Mouse (Mus musculus) forebrain, embryonic 10.5 days (tissue): ENCODE measurements around the gene Zmym3. TPM values are rescaled to one million over a fixed set of nuclear protein-coding genes. Genes with fewer than 3 reads are reported as not detected.

Experiments
- DNase-seq: peaks from one replicate; pipeline ENCODE4 v3.0.0-alpha.2; 2017; ENCODE audit warnings: low spot score; ENCODE audit errors: extremely low spot score
- H3K27ac ChIP-seq: fragments of 300-500 bp; sonication (generic); 2 replicates; pipeline ENCODE4 v1.5.1; 2016; ENCODE audit warnings: mild to moderate bottlenecking
- H3K27me3 ChIP-seq: fragments of 300-500 bp; sonication (generic); 2 replicates; pipeline ENCODE4 v1.6.1; 2016; ENCODE audit warnings: mild to moderate bottlenecking; ENCODE audit not compliant: poor library complexity, severe bottlenecking
- H3K36me3 ChIP-seq: fragments of 300-500 bp; sonication (generic); replicated peaks from 2 replicates; pipeline ENCODE4 v1.6.1; 2016; ENCODE audit warnings: mild to moderate bottlenecking, moderate library complexity
- H3K4me1 ChIP-seq: fragments of 300-500 bp; sonication (generic); 2 replicates; pipeline ENCODE4 v1.6.1; 2016
- H3K4me3 ChIP-seq: fragments of 300-500 bp; sonication (generic); 2 replicates; pipeline ENCODE4 v1.5.1; 2016; ENCODE audit warnings: mild to moderate bottlenecking, moderate library complexity
- H3K9me3 ChIP-seq: fragments of 300-500 bp; sonication (generic); 2 replicates; pipeline ENCODE4 v1.6.1; 2016; ENCODE audit warnings: mild to moderate bottlenecking, moderate library complexity
- WGBS: fragments of 180-500 bp; shearing (Covaris S2); methylation state at CpG from one replicate; pipeline ENCODE4 v1.1.7; 2016; 5-methylcytosine and 5-hydroxymethylcytosine counted together
- polyA plus RNA-seq: library from polyadenylated mRNA; unstranded; fragments of >200 nt; fragmentation: Nextera tagmentation; extraction: Ambion mirVana; gene quantifications from 2 replicates; pipeline ENCODE4 v1.2.1, GENCODE M21; 2016

Zmym3 gene
- 20.4 and 24.2 TPM in 2 replicates for polyA plus RNA-seq

GRCm38 (mm10) chrX:101420700-101421095 lies at the start of gene Zmym3:
Zmym3 (minus strand) TSS chrX:101420849.
- H3K36me3 ChIP-seq = peaks cover 12% of the 10 kb centered on the region
- H3K9me3 ChIP-seq = no peaks in the 10 kb centered on the region
- DNase-seq = no peak
- H3K27me3 ChIP-seq = peaks cover 52% of the 10 kb centered on the region
- H3K27ac ChIP-seq = peak within 1 kb of the TSS; percentile 86
- H3K4me1 ChIP-seq = peaks cover 24% of the 10 kb centered on the region
- H3K4me3 ChIP-seq = peak within 1 kb of the TSS; percentile 67
- WGBS = 26% methylated on average over 4 of the region's 4 CpGs

GRCm38 (mm10) chrX:101451591-101451990 lies 30.9 kb upstream of the Zmym3 start:
- no peak overlapping the region for H3K27ac ChIP-seq
- H3K9me3 ChIP-seq = no peaks in the 10 kb centered on the region
- peaks cover 86% of the 10 kb centered on the region for H3K36me3 ChIP-seq
- DNase-seq = no peak
- H3K4me3 ChIP-seq = no peak overlapping the region
- 88% methylated on average over 3 of the region's 3 CpGs for WGBS
- H3K27me3 ChIP-seq = peaks cover 57% of the 10 kb centered on the region
- H3K4me1 ChIP-seq = no peaks in the 10 kb centered on the region

- no peaks in the 10 kb centered on the region for H3K9me3 ChIP-seq
- no peak overlapping the region for H3K27ac ChIP-seq
- 79% methylated on average over 1 of the region's 1 CpGs for WGBS
- H3K27me3 ChIP-seq = peaks cover 61% of the 10 kb centered on the region
- peaks cover 90% of the 10 kb centered on the region for H3K36me3 ChIP-seq
- H3K4me3 ChIP-seq = no peak overlapping the region
- H3K4me1 ChIP-seq = no peaks in the 10 kb centered on the region
- no peak for DNase-seq
Observed at GRCm38 (mm10) chrX:101451147-101451546, 30.5 kb upstream of the Zmym3 start.

- Histone ChIP-seq H3K4me3 (no peak within 1 kb of the TSS), H3K36me3 (peaks cover 97% of the 10 kb centered on the region), H3K27ac (no peak within 1 kb of the TSS), H3K4me1 (no peaks in the 10 kb centered on the region), H3K27me3 (peaks cover 63% of the 10 kb centered on the region), H3K9me3 (no peaks in the 10 kb centered on the region)
- WGBS = 77% methylated on average over 4 of the region's 4 CpGs
- no peak for DNase-seq
Observed at GRCm38 (mm10) chrX:101448886-101449475, 28.3 kb upstream of the Zmym3 start, which contains the start of gene Itgb1bp2. Itgb1bp2 (plus strand) TSS chrX:101449088.

- H3K4me3 ChIP-seq = peak overlapping the region; percentile 69
- peaks cover 16% of the 10 kb centered on the region for H3K27me3 ChIP-seq
- H3K27ac ChIP-seq = peak overlapping the region; percentile 97
- H3K9me3 ChIP-seq = no peaks in the 10 kb centered on the region
- peaks cover 11% of the 10 kb centered on the region for H3K4me1 ChIP-seq
- no peak for DNase-seq
- H3K36me3 ChIP-seq = peaks cover 40% of the 10 kb centered on the region
- 29% methylated on average over 14 of the region's 14 CpGs for WGBS
Observed at GRCm38 (mm10) chrX:101429976-101430375, 9.3 kb upstream of the Zmym3 start.

- H3K4me1 ChIP-seq = peaks cover 11% of the 10 kb centered on the region
- H3K9me3 ChIP-seq = no peaks in the 10 kb centered on the region
- peak within 1 kb of the TSS; percentile 97 for H3K27ac ChIP-seq
- peaks cover 16% of the 10 kb centered on the region for H3K27me3 ChIP-seq
- 20% methylated on average over 51 of the region's 51 CpGs for WGBS
- DNase-seq = peak; percentile 86
- peak within 1 kb of the TSS; percentile 69 for H3K4me3 ChIP-seq
- H3K36me3 ChIP-seq = peaks cover 35% of the 10 kb centered on the region
Observed at GRCm38 (mm10) chrX:101429142-101429949, 8.7 kb upstream of the Zmym3 start, which contains the start of gene Nono. Nono (plus strand) TSS chrX:101429318.

- no peaks in the 10 kb centered on the region for H3K9me3 ChIP-seq
- 17% methylated on average over 7 of the region's 7 CpGs for WGBS
- peaks cover 11% of the 10 kb centered on the region for H3K4me1 ChIP-seq
- peak; percentile 19 for DNase-seq
- H3K27me3 ChIP-seq = peaks cover 16% of the 10 kb centered on the region
- peak overlapping the region; percentile 69 for H3K4me3 ChIP-seq
- H3K36me3 ChIP-seq = peaks cover 31% of the 10 kb centered on the region
- H3K27ac ChIP-seq = peak overlapping the region; percentile 97
Observed at GRCm38 (mm10) chrX:101428785-101429141, 8.1 kb upstream of the Zmym3 start.

GRCm38 (mm10) chrX:101427774-101428173 lies 7.1 kb upstream of the Zmym3 start:
- Histone ChIP-seq H3K36me3 (peaks cover 21% of the 10 kb centered on the region), H3K27me3 (peaks cover 16% of the 10 kb centered on the region), H3K9me3 (no peaks in the 10 kb centered on the region), H3K4me1 (peaks cover 11% of the 10 kb centered on the region), H3K4me3 (no peak overlapping the region), H3K27ac (no peak overlapping the region)
- WGBS = 6% methylated on average over 1 of the region's 1 CpGs
- DNase-seq = peak; percentile 16

- Histone ChIP-seq H3K27me3 (peaks cover 27% of the 10 kb centered on the region), H3K4me3 (no peak overlapping the region), H3K4me1 (peaks cover 19% of the 10 kb centered on the region), H3K36me3 (no peaks in the 10 kb centered on the region), H3K9me3 (no peaks in the 10 kb centered on the region), H3K27ac (no peak overlapping the region)
- WGBS = 88% methylated on average over 2 of the region's 2 CpGs
- DNase-seq = no peak
Observed at GRCm38 (mm10) chrX:101423462-101423861, 2.8 kb upstream of the Zmym3 start.

- H3K27me3 ChIP-seq = peaks cover 56% of the 10 kb centered on the region
- H3K4me1 ChIP-seq = peaks cover 24% of the 10 kb centered on the region
- H3K27ac ChIP-seq = peak overlapping the region; percentile 86
- no peaks in the 10 kb centered on the region for H3K9me3 ChIP-seq
- H3K4me3 ChIP-seq = peak overlapping the region; percentile 67
- peak; percentile 82 for DNase-seq
- peaks cover 19% of the 10 kb centered on the region for H3K36me3 ChIP-seq
- 13% methylated on average over 54 of the region's 54 CpGs for WGBS
Observed at GRCm38 (mm10) chrX:101419725-101420699, 637 bp downstream of the Zmym3 start.

GRCm38 (mm10) chrX:101418946-101419724 lies 1.5 kb downstream of the Zmym3 start:
- H3K36me3 ChIP-seq = peaks cover 27% of the 10 kb centered on the region
- no peak for DNase-seq
- peak overlapping the region; percentile 86 for H3K27ac ChIP-seq
- peaks cover 60% of the 10 kb centered on the region for H3K27me3 ChIP-seq
- peak overlapping the region; percentile 67 for H3K4me3 ChIP-seq
- peaks cover 24% of the 10 kb centered on the region for H3K4me1 ChIP-seq
- WGBS = 19% methylated on average over 35 of the region's 36 CpGs
- no peaks in the 10 kb centered on the region for H3K9me3 ChIP-seq

- no peak overlapping the region for H3K27ac ChIP-seq
- peak overlapping the region; percentile 19 for H3K4me3 ChIP-seq
- H3K36me3 ChIP-seq = no peaks in the 10 kb centered on the region
- H3K27me3 ChIP-seq = peaks cover 84% of the 10 kb centered on the region
- peaks cover 11% of the 10 kb centered on the region for H3K4me1 ChIP-seq
- WGBS = 22% methylated on average over 11 of the region's 11 CpGs
- no peaks in the 10 kb centered on the region for H3K9me3 ChIP-seq
- no peak for DNase-seq
Observed at GRCm38 (mm10) chrX:101396459-101396858, 24.2 kb downstream of the Zmym3 start.
